Mouse (Mus musculus) hindbrain, postnatal 0 days (tissue): ENCODE results near the gene Rapgef2. TPM values are rescaled to one million over a fixed set of nuclear protein-coding genes. Genes with fewer than 3 reads are reported as not detected.
A peak's percentile ranks its signal among the peaks of the same experiment; 100 is the strongest.

Source experiments
- ATAC-seq: fragments of 200-750 bp; cut with Nextera tagmentation; 2 replicates; pipeline ENCODE4 v1.8.0; 2017; ENCODE audit warnings: mild to moderate bottlenecking, moderate TSS enrichment, moderate library complexity
- DNase-seq: peaks from one replicate; pipeline ENCODE4 v3.0.0-alpha.2; 2015; ENCODE audit warnings: low spot score
- H3K27ac ChIP-seq: fragments of 300-500 bp; sonication (generic); 2 replicates; pipeline ENCODE4 v1.5.1; 2014; ENCODE audit warnings: mild to moderate bottlenecking
- H3K27me3 ChIP-seq: fragments of 300-500 bp; sonication (generic); 2 replicates; pipeline ENCODE4 v1.6.1; 2014; ENCODE audit warnings: low read length, mixed read lengths; ENCODE audit not compliant: insufficient read depth
- H3K36me3 ChIP-seq: fragments of 300-500 bp; sonication (generic); 2 replicates; pipeline ENCODE4 v1.6.1; 2014; ENCODE audit warnings: low read length, mixed read lengths; ENCODE audit not compliant: insufficient read depth
- H3K4me1 ChIP-seq: fragments of 300-500 bp; sonication (generic); 2 replicates; pipeline ENCODE4 v1.6.1; 2014; ENCODE audit warnings: antibody characterized with exemption, low read length, mixed read lengths; ENCODE audit not compliant: insufficient read depth
- H3K4me2 ChIP-seq: fragments of 300-500 bp; sonication (generic); 2 replicates; pipeline ENCODE4 v1.6.1; 2014; ENCODE audit warnings: low read depth, mild to moderate bottlenecking, low read length, moderate library complexity, mixed read lengths
- H3K4me3 ChIP-seq: fragments of 300-500 bp; sonication (generic); 2 replicates; pipeline ENCODE4 v1.5.1; 2014; ENCODE audit warnings: low read length
- H3K9ac ChIP-seq: fragments of 300-500 bp; sonication (generic); replicated peaks from 2 replicates; pipeline ENCODE4 v1.6.1; 2014; ENCODE audit warnings: mild to moderate bottlenecking, low read length, moderate library complexity, mixed read lengths
- H3K9me3 ChIP-seq: fragments of 300-500 bp; sonication (generic); 2 replicates; pipeline ENCODE4 v1.6.1; 2016; ENCODE audit warnings: low read length, mixed read lengths
- CTCF ChIP-seq: IDR thresholded peaks from 2 replicates; pipeline ENCODE4 v1.5.1; 2016; ENCODE audit warnings: antibody characterized with exemption, control low read depth, low read depth
- WGBS: fragments of 180-500 bp; shearing (Covaris S2); extraction: QIAGEN DNeasy Blood & Tissue Kit; methylation state at CpG from one replicate; pipeline ENCODE4 v1.1.7; 2014; 5-methylcytosine and 5-hydroxymethylcytosine counted together
- polyA plus RNA-seq: library from polyadenylated mRNA; unstranded; fragments of >200 nt; fragmentation: Nextera tagmentation; extraction: Ambion mirVana; gene quantifications from 2 replicates; pipeline ENCODE4 v1.2.1, GENCODE M21; 2015
- total RNA-seq: library from RNA; depleted of rRNA; stranded (reverse); fragments of >200 nt; gene quantifications from 2 replicates; pipeline ENCODE4 v1.2.3, GENCODE M21; 2014

Gene Rapgef2
- total and polyA plus RNA-seq, 2 experiments from 2014 or later: 8.8 to 49.8 TPM

- H3K9me3 ChIP-seq: no peaks in the 10 kb centered on the region
- H3K4me2 ChIP-seq: no peak overlapping the region
- H3K27ac ChIP-seq: no peak overlapping the region
- 67% methylated on average over 4 of the region's 4 CpGs for WGBS
- no peak for TF ChIP-seq CTCF
- no peaks in the 10 kb centered on the region for H3K27me3 ChIP-seq
- H3K4me3 ChIP-seq: no peak overlapping the region
- DNase-seq (no peak), ATAC-seq (no peak)
- H3K4me1 ChIP-seq: no peaks in the 10 kb centered on the region
- H3K9ac ChIP-seq: no peak overlapping the region
- no peaks in the 10 kb centered on the region for H3K36me3 ChIP-seq
Observed at GRCm38 (mm10) chr3:79205981-79206380, 80.3 kb downstream of the Rapgef2 start.

GRCm38 (mm10) chr3:79205112-79205511 is 81.2 kb downstream of the Rapgef2 start:
- H3K4me3 ChIP-seq: no peak overlapping the region
- DNase-seq (no peak), ATAC-seq (no peak)
- no peaks in the 10 kb centered on the region for H3K9me3 ChIP-seq
- no peaks in the 10 kb centered on the region for H3K36me3 ChIP-seq
- H3K4me2 ChIP-seq: no peak overlapping the region
- 0 out of 2 replicates have a peak, but pooled peaks have one; percentile 19 for TF ChIP-seq CTCF
- H3K9ac ChIP-seq: no peak overlapping the region
- H3K4me1 ChIP-seq: no peaks in the 10 kb centered on the region
- no peak overlapping the region for H3K27ac ChIP-seq
- H3K27me3 ChIP-seq: no peaks in the 10 kb centered on the region
- 34% methylated on average over 3 of the region's 3 CpGs for WGBS

GRCm38 (mm10) chr3:79204261-79204660 is 82.1 kb downstream of the Rapgef2 start:
- Histone ChIP-seq H3K27me3 (no peaks in the 10 kb centered on the region), H3K4me3 (no peak overlapping the region), H3K4me2 (no peak overlapping the region), H3K27ac (no peak overlapping the region), H3K36me3 (no peaks in the 10 kb centered on the region), H3K4me1 (no peaks in the 10 kb centered on the region), H3K9ac (no peak overlapping the region), H3K9me3 (no peaks in the 10 kb centered on the region)
- ATAC-seq (no peak), DNase-seq (no peak)
- 65% methylated on average over 9 of the region's 9 CpGs for WGBS
- TF ChIP-seq CTCF: no peak

- 52% methylated on average over 5 of the region's 5 CpGs for WGBS
- H3K4me2 ChIP-seq: no peak overlapping the region
- ATAC-seq (no peak), DNase-seq (no peak)
- no peaks in the 10 kb centered on the region for H3K4me1 ChIP-seq
- H3K27ac ChIP-seq: no peak overlapping the region
- H3K36me3 ChIP-seq: no peaks in the 10 kb centered on the region
- no peak for TF ChIP-seq CTCF
- no peaks in the 10 kb centered on the region for H3K9me3 ChIP-seq
- H3K4me3 ChIP-seq: no peak overlapping the region
- no peaks in the 10 kb centered on the region for H3K27me3 ChIP-seq
- H3K9ac ChIP-seq: no peak overlapping the region
Observed at GRCm38 (mm10) chr3:79203821-79204220, 82.5 kb downstream of the Rapgef2 start.

- WGBS: 38% methylated on average over 3 of the region's 3 CpGs
- H3K9me3 ChIP-seq: no peaks in the 10 kb centered on the region
- no peak overlapping the region for H3K4me2 ChIP-seq
- H3K27ac ChIP-seq: no peak overlapping the region
- DNase-seq (peak; percentile 75), ATAC-seq (no peak)
- no peaks in the 10 kb centered on the region for H3K4me1 ChIP-seq
- no peak overlapping the region for H3K9ac ChIP-seq
- H3K36me3 ChIP-seq: no peaks in the 10 kb centered on the region
- no peak for TF ChIP-seq CTCF
- H3K27me3 ChIP-seq: no peaks in the 10 kb centered on the region
- H3K4me3 ChIP-seq: no peak overlapping the region
Observed at GRCm38 (mm10) chr3:79203178-79203577, 83.1 kb downstream of the Rapgef2 start.

- ATAC-seq (peak; percentile 86), DNase-seq (peak; percentile 88)
- H3K36me3 ChIP-seq: no peaks in the 10 kb centered on the region
- 42% methylated on average over 11 of the region's 11 CpGs for WGBS
- no peaks in the 10 kb centered on the region for H3K4me1 ChIP-seq
- H3K27ac ChIP-seq: peak overlapping the region; percentile 6; the same call in 1 of the 2 replicates
- no peak overlapping the region for H3K9ac ChIP-seq
- TF ChIP-seq CTCF: peak; percentile 92
- H3K4me2 ChIP-seq: no peak overlapping the region
- no peaks in the 10 kb centered on the region for H3K27me3 ChIP-seq
- H3K9me3 ChIP-seq: no peaks in the 10 kb centered on the region
- no peak overlapping the region for H3K4me3 ChIP-seq
Observed at GRCm38 (mm10) chr3:79202275-79203153, 83.8 kb downstream of the Rapgef2 start.
